Mouse (Mus musculus) cerebellum, adult 9-11 months (tissue): ENCODE data around the gene Krt34.
A peak's percentile ranks its signal among the peaks of the same experiment; 100 is the strongest.

ENCODE experiments used
- DNase-seq: peaks from one replicate; pipeline ENCODE4 v3.0.0; 2022

Krt34 gene

GRCm38 (mm10) chr11:100041454-100041853 is at the start of gene Krt34:
TSS of gene Krt34 (minus strand) at chr11:100041554.
- no peak for DNase-seq

DNA sequence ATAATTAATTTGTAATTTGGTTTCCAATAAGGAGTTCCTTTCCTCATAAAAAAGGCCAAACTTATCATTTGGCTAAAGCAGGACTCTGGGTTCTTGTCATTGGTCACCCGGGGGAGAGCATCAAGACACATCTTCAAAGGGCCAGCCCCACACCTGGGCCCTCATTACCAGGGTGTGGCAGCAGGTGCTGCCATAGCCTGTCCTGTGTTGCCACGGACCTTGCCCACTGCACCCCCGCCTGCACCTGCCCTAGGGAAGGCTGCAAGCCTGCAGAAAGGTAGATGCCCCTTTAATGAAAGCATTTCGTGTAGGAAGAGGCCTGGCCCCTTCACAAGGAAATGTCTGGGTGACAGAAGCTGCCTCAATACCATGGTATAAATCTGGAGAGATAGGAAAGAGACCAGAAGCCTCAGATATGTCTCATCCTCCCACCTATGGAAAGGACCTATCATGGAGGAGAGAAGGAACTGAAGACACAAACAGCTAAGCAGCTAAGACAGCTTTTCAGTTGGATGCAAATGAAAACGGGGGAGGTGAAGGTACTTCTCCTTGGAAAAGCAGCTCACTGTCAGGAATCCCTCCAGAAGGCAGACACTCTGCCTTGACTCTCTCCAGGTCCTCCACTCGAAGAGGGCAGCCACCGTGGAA is 47.1 kb upstream of the Krt34 start:
- DNase-seq, result no peak

DNA sequence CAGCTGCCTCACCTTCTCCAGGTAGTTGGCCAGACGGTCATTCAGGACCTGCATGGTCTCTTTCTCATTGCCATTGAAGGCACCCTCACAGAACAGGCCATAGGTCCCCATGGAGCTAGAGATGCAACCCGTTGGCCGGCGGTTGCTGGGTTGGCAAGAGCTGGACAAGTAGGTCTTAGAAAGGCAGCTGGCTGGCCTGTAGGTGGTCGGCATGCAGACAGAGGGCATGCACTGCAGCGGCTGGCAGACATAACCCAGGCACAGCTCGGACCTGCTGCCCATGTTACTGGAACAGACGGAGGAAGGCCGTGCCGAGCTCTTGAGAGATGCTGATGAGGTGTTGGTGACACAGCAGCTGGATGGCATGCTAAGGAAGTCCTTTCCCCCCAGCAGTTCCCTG is 46.5 kb upstream of the Krt34 start, which contains the start of gene Krt32:
TSS of gene Krt32 (minus strand) at position 366 of the 400 bp plus-strand sequence.
- DNase-seq, result no peak

DNA sequence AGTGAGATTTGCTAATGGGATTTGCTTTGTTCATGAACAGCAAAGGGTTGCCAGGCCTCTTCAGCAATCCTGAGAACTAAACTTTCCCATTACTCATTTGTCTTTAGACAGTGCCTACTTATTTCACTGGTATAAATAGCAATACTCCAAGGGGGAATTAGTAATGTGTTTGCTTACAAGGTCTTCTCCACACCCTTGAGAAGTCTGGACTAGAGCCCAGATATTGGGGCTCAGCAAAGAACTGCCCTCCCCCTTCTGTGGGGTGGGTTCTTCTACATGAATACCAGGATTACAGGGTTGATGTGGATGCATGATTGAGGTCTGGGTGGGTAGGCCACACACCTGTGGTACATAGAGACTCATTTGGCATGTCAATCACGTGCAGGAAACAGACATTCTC is 32.5 kb upstream of the Krt34 start:
- DNase-seq, result no peak

- no peak for DNase-seq
These were observed 26.1 kb upstream of the Krt34 start for GRCm38 (mm10) chr11:100067293-100068036.

- peak; percentile 38 for DNase-seq
These were observed 25.1 kb upstream of the Krt34 start for GRCm38 (mm10) chr11:100066236-100067010.

DNA sequence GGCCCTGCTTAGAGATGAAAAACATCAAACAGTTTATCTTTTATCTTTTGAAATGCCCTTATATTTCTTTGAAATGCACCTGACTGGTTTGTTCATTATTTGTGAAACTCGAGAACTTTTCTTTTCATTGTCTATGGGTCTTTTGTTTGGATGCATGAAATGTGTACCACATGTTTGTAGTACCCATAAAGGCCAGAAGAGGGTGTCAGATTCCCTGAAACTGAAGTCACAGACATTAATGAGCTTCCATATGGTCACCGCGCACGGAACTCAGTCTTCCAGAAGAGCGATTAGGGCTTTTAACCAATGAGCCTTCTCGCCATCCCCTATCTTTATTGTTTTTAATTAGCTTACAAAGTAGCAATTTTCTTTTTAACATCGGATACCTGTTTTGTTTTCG is 17.5 kb upstream of the Krt34 start:
- no peak for DNase-seq

DNA sequence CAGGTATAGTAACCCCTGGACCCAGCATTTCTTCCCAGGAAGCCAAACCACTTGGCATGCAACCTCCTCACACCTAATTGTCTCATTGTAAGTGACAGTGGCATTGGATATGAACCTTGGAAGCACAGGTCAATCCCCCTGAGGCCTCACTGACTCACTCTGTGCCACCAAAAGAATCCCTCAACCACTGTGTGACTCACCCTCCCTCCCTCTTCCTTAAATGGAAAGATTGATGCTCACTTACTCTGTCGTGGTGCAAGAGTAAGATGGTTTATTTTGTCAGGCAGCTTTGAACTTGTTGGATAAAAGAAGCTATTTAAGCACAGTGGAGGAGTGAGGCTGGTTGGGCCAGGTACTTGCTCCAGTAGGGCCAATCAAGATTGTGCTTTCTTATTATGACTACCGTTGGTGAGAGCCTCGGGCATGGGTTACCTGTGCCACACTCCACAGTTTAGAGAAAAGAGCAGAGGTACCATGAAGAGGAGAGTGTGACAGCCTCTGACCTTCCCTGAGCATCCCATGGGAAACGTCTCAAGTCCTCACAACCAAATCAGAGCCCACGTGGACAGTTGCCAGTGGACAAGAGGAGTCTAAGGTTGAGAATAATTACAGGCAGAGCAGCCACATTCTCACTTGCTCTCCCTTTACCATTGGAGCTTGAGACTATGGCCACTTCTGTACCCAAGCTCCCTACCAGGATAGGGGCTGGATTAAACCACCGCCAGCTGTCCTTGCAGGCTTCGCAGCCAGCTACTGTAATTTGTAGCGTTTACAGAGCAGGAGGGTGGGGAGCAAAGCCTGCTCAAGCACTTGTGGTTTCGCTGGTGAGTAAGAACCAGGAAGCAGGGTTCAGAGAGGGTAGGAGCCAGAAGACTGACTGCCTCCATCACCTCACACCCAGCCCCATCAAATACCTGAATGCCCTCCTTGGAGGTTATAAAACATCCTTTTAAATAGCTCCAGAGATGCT is 14.6 kb upstream of the Krt34 start:
- no peak for DNase-seq

DNA sequence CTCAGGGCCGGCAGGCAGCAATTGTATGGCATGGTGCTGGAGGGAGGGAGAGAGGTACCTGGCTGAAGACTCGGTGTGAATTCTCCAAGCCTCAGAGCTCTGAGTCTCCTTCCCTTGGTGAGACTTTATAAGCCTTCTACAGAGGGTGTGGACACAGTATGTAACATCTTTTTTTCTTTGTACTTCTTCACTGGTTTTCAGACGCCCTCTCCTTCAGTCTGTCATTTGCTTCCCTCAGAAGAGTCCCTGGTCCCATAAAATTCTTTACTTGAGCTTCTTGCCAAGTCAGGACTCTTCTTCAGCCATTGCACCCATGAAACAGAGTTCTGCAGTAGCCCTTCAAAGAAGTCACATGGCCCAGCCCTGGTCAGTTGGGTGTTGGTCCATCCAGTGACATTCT is 9.1 kb upstream of the Krt34 start, which contains the start of gene Krt31:
TSS of gene Krt31 (minus strand) at position 101 of the 400 bp plus-strand sequence.
- DNase-seq, result no peak

DNA sequence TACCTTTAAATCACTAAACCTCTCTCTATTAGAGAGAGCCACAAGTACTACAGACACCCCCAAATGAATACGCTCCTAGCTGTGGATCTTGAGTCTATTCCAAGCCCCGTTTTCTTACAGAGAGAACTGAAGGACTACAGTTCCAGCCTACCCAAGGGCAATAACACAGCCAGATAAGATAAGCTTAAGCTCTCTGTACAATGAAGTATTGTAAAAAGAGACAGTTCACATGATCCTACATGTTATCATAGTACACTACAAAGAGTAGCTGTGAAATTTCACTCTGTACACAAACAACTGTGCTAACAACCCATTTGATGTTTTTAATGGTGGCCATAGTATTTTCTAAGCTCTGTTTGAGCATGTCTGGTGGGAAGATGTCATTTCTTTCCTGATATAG is 5.8 kb upstream of the Krt34 start:
- DNase-seq, result no peak

DNA sequence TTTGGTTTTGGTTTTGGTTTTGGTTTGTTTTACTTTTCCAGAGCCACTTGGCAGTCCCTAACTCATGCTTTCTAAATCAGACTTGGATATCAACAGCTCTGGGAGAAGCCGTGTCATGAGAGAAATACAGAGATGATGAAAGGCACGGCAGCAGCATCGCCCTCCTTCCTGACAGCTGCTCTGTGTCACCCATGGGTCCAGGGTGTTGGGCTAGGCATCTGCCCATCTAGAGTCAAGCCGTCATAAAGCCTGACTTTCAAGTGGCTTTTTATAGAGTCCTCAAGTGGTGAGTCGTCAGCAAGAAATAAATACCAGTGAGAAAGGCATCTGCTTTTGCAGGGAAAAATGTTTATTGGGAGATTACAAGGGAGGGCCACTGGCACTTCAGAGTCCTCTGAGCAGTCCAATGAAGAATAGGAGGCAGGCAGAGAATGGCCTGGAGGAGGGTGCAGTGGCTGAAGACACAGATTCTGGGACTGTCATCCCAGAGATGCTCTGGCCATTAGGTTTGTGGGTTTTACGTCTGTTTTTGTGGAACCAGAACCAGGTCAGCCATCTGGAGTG is 5.0 kb upstream of the Krt34 start:
- no peak for DNase-seq

DNA sequence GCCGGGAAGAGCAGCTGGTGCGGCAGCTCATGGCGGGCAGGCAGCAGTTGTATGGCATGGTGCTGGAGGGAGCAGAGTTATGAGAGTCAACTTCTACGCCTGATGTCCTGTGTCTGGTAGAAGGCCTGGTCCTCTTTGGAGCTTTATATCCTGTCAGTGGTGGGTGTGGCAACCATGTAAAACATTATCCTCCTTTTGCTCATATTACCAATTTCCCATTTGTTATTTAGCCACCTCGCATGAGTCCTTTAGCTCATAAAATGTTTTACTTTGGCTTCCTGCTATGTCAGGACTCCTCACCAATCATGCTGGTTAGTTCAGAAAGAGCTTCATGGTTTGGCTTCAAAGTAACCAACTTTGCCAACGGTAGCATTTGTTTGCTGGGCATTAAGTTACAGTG is 11.6 kb downstream of the Krt34 start, which contains the start of gene Krt33b:
TSS of gene Krt33b (minus strand) at position 101 of the 400 bp plus-strand sequence.
- DNase-seq, result no peak

- DNase-seq, result no peak
These were observed 19.9 kb downstream of the Krt34 start for GRCm38 (mm10) chr11:100021438-100021837.

- DNase-seq, result no peak
These were observed 21.9 kb downstream of the Krt34 start for GRCm38 (mm10) chr11:100019466-100019865.

GRCm38 (mm10) chr11:100016112-100016511 is 25.2 kb downstream of the Krt34 start, which contains the start of gene Krt33a:
TSS of gene Krt33a (minus strand) at chr11:100016212.
- no peak for DNase-seq

GRCm38 (mm10) chr11:100013691-100014171 is 27.6 kb downstream of the Krt34 start:
- DNase-seq, result no peak

DNA sequence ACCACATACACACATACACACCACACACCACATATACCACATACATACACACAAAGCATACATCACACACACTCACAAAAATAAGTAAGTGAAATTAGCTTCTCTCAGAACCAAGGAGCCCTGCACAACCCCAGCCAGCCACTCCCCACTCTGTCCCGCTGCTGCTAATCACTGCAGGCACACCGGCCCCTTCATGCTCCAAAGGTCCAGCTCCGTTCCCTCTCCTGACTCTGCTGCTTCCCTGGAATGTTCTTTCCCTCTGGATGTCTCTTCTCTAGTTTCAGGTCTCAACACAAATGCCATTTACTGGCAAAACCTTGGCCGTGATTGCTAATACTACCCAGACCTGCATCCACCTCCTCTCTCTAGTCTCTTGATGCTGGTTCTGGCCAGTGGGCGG is 30.7 kb downstream of the Krt34 start:
- DNase-seq, result no peak

GRCm38 (mm10) chr11:100008336-100008735 is 33.0 kb downstream of the Krt34 start:
- DNase-seq, result no peak

- DNase-seq, result no peak
These were observed 34.7 kb downstream of the Krt34 start for GRCm38 (mm10) chr11:100006624-100007023.

- no peak for DNase-seq
These were observed 35.4 kb downstream of the Krt34 start for GRCm38 (mm10) chr11:100005905-100006304.

GRCm38 (mm10) chr11:100004846-100005245 is 36.5 kb downstream of the Krt34 start:
- DNase-seq, result peak; percentile 34

- DNase-seq, result no peak
These were observed 42.3 kb downstream of the Krt34 start for GRCm38 (mm10) chr11:99999091-99999490.
